Mouse (Mus musculus) layer of hippocampus, postnatal 36 days (tissue): ENCODE data around the gene Rbfox3. TPM values are rescaled to one million over a fixed set of nuclear protein-coding genes. Genes with fewer than 3 reads are reported as not detected.

Source experiments
- DNase-seq, 2 experiments: peaks; one replicate each; pipeline ENCODE4 v3.0.0; 2022
- total RNA-seq, 2 experiments: library from RNA; stranded (reverse); gene quantifications; 2 replicates each; pipeline ENCODE4 v1.2.3; 2021

Gene Rbfox3
- total RNA-seq, 2 experiments from 2014 or later: 266 to 269 TPM

DNA sequence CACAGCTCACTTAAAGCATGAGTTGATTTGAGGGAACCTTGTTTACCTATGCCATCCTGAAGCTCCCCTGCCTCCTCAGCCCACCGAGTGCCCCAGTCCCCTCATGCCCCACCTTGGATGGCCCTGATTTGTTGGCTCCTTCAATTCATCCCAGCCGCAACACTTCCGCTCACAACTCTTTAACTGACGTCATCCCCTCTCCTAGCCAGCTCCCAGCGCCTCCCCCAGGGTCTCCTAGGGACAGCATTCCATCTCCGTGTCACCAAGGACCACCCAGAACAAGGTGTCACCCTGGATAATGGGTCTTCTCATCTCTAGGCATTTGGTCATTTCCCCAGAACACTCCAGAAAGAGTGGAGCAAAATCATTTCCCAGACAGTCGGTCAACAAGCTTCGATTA, 188.2 kb downstream of the Rbfox3 start:
- no peak for DNase-seq

DNA sequence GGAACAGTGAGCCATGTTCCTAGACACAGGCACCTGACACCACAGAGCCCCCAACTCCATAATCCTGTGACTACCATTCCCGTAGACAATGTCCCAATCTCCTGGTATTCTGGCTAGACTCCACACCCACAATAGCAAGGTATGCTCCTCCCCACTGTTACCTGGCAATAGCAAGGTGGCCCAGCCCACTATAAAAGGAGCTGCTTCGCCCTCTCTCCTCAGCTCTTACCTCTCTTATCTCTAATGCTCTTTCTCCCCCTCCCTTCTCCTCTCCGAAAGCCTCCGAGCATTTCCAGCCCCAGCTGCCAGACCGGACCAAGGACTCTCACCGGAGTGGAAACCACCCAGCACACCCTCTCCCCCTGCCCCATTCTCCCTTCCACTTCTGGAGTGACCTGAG, 189.5 kb downstream of the Rbfox3 start:
- DNase-seq: no peak

DNA sequence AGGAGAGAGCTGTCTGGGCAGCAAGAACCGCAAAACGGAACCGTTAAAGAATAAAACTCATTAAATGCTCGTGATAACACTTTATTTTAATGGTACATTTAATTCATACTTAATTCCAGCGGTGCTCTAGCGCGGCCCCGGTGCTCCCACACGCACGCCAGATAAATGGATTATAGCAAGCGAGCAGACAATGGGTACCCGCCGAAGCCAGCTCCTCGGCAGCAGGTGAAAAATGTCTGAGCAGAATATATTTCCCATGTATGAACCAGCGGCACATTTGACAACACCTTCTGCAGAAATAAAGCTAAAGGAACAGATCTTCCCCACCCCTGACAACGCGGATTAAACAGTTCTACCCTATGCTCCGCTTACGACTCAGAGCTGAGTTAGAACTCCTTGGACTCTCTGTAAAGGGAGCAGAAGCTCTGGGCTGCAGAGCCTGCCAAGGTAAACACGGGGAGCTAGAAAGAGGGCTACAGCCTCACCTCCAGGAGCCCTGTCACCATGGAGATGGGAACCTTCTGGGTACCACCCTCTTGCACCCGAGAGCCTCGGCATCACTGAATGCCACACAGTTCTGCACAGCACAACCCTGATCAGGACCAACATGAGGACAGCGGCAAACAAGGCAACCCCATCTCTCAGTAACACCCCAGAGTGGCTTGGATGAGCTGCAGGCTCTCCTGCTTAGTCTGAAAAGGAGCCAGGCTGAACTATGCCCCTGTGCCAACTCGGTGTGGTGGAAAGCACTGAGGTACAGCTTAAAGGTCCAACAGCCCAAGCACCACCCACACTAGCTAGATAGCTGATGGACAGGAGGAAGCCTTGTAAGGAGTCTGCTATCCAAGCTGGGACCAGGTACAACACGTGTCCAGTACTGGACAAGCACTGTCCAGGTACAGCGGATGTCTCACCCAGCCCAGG, 196.5 kb downstream of the Rbfox3 start:
- DNase-seq: no peak

DNA sequence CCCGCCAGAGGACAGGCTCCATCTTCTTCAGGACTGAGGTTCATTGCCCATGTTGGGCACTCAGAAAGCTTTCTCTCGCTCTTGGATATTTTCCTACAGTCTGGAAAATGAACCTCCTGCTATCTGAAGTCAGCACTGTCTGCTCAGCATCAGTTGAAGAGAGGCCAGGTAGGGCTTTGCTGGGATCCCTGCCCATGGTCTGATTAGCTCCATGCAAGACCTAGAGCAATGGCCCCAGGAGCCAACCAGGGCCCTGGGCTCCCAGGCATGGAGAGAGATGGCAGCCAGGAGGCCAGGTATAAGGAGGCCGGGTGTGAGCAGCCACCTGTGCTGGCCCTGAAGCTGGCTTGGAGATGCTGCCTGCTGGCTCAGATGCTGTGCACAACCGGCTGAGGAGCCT, 198.6 kb downstream of the Rbfox3 start:
- DNase-seq: no peak

DNA sequence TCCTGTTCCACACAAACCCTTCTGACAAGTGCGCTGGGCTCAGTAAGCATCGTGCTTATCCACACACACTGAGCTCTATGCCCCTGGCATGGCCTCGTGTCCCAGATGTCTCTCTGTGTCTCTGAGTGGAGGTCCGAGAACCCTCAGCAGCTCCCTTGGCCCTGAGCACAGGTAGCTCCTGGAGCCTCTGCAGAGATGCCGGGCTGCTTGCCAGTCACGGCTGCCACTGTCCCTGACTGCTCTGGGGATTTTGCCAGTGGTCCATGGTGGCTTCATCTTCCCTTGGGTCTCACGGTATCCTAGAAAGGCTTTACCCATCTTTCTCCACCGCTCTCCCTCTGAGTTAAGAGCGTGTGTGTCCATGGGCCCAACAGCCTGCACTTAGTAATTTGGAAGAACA, 199.3 kb downstream of the Rbfox3 start:
- no peak for DNase-seq

DNA sequence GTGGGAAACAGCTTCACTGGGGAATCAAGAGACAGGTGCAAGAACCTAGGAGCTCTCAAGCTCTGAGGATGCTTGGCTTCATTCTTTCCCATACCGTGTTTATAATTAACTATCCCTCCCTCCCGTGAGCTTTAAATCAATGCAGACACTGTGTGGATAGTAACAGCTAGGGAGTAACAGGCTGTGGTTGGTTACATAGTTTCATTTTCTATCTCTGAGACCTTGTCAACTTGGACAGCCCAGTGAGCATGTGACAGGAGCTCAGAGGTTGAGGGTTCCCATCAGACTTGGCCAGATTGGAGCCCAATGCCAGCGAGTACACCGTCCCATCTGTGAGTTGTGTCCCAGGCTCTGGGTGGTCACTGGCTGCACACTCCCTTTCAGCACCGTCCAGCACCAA, 201.4 kb downstream of the Rbfox3 start:
- no peak for DNase-seq

DNA sequence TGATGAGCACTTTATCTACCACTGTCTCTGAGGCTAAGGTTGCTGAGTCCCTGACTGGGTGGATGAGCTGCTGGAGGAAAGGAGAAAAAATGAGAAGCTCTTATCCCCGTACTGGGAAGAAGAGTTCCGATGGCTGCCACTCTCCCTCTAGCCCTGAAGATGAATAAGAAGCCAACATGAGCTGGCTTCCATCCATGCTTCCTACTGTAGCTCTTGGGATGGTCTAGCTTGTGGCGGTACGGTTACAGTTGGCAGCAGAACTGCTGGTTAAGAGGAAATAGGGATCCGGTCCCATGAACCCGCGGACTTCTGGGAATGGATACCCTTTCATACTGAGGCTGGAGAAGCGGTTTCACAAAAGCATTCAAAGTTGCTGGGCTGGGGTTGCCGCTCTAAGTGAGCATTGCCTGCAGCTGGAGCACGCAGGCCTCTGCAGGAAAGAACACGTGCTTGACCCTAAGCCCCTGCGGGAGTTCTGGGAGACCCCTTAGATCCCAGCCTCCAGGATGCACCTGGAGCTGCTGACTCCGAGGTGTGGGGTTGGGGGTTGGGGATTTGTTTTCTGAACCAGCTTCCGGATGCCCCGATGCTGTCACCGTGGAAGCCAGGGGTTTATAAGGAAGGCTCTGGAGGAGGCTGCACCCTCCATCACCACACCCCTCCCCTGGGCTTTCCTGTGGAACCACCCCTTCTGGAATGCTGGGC, 215.0 kb downstream of the Rbfox3 start:
- DNase-seq: no peak

DNA sequence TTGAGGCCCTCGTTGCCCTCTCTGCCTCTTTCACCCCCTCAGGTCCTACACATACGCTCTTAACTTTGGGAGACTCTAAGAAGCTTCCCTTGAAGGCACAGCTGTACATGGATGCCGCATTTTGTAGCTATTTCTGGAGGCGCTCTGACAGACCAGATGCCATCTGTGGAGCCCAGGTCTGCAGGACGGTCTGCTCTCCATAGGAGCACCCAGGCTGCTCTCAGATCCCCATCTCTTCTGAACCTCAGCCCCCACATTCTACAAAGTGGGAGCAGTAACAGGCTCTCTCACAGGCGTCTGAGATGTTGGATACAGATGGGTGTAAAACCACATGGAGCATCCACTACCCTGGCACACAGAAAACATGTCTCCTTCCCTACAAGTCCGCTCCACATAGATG, 218.1 kb downstream of the Rbfox3 start:
- no peak for DNase-seq

DNA sequence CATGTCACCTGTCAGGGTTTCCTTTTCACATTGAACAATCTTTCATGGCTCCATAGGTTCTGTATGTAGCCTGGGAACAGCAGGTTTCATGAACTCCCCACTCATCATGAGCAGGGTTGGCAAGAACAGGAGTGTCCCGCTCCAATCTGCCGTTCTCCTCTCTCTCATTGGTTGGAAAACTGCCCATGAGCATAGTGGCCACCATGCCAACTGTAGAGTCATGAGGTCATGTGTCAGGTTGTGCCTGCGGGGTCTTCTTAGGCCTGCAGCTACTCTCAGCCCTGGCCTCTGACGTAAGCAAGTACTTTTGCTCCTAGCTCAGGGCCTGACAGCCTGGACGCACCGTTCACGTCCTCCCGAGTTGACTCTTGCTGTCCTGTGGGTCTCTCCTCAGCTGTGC, 221.1 kb downstream of the Rbfox3 start:
- no peak for DNase-seq

DNA sequence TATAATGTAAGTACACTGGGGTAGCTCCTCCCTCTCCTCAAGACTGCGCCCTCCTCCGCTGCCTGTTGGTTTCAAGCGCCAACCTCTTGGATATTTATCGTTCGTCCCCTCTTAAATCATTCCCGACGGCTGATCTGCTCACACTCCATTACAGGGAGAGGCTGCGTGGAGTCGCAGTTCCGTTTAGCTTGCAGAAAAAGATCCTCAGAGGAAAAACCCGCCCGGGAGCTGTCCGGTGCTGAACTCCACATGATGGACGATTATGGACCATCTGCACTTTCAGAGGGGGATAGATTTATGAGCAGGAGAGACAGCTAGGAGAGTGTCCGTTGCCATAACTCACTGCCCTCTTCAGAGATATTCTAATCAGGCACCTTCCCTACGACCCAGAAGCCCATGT, 226.0 kb downstream of the Rbfox3 start:
- DNase-seq: no peak

DNA sequence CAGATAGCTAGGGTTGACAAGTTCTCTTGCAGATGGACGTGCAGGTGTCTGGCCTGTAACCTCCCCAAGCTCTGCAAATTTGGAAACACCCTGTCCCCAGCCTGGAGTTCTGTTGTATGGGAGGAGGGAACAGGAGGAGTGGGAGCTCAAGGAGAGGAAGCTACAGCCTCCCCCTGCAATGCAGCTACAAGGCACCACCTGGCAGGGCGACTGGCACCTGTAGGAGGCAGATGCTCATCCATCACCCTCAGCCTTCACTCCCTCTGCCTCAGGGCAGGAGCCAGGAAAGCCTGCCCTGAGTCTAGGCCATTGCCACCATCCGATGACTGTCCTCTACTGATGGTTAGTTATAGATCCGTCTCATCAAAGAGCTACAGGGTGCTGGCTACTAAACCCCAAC, 226.7 kb downstream of the Rbfox3 start:
- DNase-seq: no peak

DNA sequence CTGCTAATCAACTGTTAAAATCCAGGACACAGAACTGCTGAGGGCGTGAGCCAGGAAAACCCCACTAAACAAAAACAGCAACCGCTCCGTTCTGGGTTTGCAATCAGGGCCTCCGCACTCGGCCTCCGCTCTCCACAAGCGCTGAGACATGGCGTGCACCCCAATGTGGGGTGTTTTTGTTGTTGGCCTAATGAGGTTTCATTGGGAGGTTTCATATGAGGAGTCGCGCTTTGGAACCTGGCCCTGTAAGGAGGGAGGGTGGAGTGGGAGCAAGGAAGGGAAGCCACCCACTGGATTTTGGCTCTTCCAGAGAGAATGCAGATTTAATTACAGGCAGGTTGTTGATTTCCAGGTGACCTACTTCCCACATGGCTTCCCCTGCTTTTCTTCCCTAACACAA, 230.7 kb downstream of the Rbfox3 start:
- DNase-seq: peak; percentile 33 to 37

DNA sequence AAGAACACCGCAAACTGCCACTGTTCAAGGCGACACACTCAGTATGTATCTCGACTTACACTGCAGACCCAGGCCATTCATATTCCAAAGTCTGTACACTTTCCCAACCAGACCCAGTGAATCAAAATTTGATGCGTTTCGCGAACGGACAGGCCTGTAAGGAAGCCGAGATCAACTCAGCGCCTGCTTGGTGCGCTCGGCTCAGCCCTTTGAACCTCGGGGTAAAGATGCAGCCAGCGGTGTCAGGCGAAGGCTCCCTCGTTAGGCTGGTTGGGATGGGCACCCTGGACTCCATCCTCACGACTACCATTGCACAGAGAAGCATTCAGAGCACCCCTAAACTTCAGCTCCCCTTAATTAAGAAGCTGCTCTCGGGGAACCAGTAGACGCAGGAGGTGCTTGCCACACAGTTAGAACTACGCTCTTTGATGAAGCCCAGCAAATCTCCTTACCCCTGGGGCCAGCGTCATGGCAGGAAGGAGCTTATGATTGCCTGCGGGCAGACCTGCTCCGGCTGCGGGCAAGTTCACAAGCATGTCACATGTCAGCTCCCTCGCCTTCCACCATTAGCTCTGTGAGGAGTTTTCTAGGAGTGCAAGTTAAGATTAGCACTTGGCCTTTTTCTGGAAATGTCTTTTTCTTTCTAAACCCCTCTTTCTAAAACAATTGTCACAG, 231.5 kb downstream of the Rbfox3 start:
- DNase-seq: no peak

DNA sequence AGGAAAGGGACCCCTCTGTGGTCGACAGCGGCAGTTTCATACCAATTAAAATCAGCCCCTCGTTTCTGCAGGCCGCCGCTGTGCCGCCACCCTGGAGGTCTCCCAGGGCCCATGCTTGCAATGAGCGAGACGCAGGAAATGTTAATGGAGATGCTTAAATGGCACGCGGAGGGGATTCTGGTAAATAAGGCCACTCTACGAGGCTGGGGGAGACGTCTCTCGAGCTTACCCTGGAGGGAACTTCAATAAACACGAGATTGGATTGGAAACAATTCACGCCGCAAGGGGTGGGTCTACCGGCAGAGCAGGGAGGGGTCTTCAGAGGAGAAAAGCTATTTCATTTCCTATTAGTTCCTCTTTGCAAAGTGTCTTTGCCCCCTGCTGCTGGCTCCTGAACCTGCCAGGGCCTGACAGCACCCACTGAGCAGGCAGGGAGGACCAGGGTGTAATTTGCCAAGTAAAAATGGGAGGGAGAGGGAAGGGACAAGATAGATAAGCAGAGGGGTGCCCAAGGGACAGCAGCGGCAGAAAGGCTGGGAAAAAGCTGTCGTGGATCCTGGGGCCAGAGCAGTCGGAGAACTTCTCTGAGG, 232.8 kb downstream of the Rbfox3 start:
- no peak for DNase-seq

DNA sequence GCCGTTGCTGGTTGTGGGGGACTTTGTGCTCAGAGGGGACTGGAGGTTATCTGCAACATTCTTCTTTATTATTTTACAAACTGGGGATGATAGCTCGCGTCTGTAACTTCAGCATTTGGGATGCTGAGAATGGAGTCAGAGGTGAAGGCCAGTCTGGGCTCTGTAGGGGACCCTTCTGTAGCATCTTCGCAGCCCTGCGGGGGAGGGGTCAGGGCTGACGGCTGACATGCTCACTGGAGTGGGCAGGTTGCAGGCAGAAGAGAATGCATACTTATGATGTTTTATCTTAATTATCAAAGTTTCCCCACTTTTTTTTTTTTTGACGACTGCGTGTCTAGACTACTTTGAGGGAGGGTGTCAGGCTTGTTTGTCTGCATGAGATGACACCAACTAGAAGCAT, 234.1 kb downstream of the Rbfox3 start:
- no peak for DNase-seq

DNA sequence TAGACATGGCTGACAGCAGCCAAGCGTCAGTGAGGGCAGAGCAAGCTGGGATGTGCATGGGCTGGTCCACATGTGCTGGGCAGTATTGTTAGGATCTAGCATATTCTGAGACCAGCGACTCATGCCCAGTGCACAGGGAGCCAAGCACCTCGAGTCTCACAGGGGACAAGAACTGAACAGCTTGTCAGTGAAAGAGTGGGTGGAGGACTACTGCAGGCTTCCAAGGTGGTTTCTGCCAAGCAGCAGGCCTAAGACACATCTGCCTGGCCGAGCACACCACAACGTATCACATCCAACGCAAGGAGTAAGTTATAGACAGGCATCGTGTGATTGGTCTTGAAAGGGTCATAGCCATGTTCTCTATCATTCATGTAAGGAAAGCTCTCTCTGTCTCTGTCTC, 235.0 kb downstream of the Rbfox3 start:
- DNase-seq: no peak

DNA sequence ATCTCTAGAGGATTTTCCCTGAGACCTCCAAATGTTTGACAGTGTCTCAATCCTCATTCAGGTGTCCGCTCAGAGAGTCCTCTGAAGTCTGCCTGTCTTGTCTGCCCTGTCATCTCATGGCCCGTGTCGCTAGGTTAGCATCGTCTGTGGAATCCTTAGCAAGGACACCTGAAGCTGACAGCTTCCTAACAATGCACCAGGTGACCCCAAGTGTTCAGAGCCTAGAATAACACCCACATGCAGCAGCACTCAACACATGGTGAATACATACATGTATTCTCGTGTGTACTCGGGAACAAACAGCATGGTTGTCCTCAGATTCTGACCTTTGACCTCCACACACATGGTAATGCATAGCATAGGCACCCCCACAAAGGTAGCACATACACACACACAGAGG, 239.4 kb downstream of the Rbfox3 start:
- no peak for DNase-seq

DNA sequence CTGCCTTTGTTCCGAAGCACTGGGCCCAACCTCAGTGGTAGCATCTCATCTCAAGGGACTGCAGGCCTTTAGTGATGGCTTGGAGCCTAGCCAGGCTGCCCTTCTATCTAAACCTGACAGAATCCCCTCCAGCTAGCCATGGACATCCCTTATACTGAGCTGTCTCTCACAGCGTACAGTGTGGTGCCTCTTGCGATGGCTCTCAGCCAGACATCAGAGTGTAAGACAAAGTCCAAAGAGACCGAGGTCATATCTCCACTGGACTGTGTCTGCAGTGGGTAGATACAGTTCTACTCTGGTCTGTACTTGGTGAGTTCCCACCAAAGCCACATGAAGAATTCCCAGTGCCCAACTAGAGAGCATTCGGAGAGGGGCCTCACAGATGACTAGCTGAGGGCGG, 240.2 kb downstream of the Rbfox3 start:
- DNase-seq: no peak

DNA sequence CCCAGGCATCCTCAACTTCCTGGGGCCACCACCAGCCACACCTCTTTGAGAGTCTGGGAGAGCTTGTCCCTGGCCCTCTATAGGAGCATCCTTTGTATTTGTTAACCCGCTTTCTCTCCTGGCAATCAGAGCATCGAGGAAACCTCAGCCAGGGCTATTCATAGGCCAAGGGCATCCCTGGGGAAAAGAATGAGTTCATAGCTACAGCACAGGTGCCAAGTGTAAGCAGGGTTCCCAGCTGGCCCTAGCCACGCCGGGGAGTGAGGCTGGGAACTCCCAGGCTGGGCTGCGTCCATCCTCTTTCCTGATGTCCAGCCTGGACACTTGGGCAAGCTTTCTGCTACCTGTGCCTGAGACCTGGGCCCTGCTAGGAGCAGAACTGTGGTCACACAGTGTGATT, 241.6 kb downstream of the Rbfox3 start:
- DNase-seq: no peak

DNA sequence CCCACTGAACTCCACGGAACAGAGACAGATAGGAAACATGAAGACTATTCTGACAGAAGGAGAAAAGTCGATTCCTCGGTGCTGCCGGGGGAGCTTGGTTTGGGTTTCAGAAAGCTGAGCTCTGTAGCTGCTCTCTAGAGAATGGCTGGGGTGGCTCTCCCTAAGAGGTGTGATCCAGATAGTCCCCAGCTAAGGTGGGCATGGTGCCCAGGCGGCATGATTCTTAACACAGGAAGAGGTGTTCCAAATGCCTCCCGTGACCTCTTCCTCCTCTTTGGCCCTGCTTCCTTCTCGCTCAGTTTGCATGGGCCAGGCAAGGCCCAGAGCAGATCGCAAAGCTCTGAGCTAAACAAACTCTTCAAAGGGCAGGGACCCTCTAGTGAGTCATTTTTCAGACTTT, 243.0 kb downstream of the Rbfox3 start:
- no peak for DNase-seq

DNA sequence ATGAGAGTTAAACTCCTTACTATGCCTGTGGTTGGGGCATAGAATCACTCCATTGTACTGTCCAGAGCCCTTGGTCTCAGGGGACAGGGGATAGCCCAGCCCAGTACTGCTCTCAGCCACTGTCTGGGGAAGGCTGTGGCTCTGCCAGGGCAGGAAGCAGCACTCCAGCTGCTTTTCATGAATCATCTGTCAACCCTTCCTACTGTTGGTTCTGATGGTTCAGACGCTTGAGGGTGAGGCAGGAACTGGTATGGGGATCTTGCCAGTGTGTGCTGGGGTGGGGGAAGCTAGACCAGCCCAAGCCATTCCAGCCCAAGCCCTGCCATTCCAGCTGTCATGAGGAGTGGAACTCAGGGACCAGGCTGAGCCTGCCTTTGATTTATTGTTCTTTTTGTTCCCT, 243.5 kb downstream of the Rbfox3 start:
- no peak for DNase-seq

DNA sequence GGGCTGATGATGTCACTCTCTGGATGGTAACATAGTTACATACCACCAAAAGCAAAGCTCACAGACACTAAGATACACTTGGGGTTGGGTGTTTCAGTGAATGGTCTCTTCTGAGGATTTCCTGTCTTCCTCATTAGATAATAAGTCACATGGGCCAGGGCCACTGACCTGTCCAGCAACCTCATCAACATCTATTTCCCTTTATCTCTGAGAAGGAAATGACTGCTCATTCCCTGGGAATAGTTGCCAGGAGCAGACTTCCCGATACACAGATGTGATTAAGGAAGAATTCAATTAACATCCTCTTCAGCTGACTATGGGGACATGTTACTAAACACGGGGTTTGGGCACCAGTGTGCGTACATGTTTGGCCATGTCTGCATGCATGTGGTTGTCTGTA, 245.2 kb downstream of the Rbfox3 start:
- no peak for DNase-seq

DNA sequence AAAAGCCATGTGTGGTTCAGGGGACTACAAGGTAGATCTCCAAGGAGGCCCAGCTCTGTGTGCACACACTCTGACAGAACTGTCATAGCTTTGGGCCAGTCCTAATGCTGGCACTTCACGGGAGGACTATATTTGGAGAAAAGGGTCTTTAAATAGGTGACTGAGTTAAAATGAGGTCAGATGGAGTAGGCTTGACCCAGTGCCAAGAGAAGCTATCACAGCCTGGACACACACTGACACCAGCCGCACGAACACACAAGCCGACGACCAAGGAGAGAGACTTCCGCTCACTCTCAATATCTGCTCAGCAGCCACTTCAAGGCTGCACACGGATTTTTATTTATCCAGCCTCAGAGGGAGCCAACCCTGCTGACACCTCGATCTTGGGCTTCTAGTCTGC, 248.1 kb downstream of the Rbfox3 start:
- DNase-seq: no peak
